Mouse (Mus musculus): ENCODE results near the gene Ppp1cc.

- TF ChIP-seq GATA1 (IDR thresholded peaks at IDR 0.05; ENCODE audit: borderline replicate concordance, low read length) (no peak), POLR2AphosphoS5 (IDR thresholded peaks at IDR 0.05; ENCODE audit: insufficient replicate concordance, low read depth, low read length) (no peak), CTCF (IDR thresholded peaks at IDR 0.05; ENCODE audit: low read depth, low read length) (no peak)
These were observed 5.9 kb downstream of the Ppp1cc start for GRCm38 (mm10) chr5:122164011-122164410.
